Mouse (Mus musculus) heart, postnatal 25 days (tissue): ENCODE data around the gene Rufy2. TPM values are rescaled to one million over a fixed set of nuclear protein-coding genes. Genes with fewer than 3 reads are reported as not detected.

Source experiments
- DNase-seq: peaks from one replicate; pipeline ENCODE4 v3.0.0; 2022; ENCODE audit warnings: low spot score
- intact Hi-C: fragments of 180-260 bp; cut with DNase I; formaldehyde crosslinking; loops from one replicate; pipeline ENCODE4 v1.15.1; 2025
- total RNA-seq, 2 experiments: library from RNA; stranded (reverse); gene quantifications; 2 replicates each; pipeline ENCODE4 v1.2.3; 2021

The Rufy2 gene
- total RNA-seq = 10 to 100 TPM in 1 of 2 experiments, 1 to 10 TPM in 1; 9.7 to 10.9 TPM

DNA sequence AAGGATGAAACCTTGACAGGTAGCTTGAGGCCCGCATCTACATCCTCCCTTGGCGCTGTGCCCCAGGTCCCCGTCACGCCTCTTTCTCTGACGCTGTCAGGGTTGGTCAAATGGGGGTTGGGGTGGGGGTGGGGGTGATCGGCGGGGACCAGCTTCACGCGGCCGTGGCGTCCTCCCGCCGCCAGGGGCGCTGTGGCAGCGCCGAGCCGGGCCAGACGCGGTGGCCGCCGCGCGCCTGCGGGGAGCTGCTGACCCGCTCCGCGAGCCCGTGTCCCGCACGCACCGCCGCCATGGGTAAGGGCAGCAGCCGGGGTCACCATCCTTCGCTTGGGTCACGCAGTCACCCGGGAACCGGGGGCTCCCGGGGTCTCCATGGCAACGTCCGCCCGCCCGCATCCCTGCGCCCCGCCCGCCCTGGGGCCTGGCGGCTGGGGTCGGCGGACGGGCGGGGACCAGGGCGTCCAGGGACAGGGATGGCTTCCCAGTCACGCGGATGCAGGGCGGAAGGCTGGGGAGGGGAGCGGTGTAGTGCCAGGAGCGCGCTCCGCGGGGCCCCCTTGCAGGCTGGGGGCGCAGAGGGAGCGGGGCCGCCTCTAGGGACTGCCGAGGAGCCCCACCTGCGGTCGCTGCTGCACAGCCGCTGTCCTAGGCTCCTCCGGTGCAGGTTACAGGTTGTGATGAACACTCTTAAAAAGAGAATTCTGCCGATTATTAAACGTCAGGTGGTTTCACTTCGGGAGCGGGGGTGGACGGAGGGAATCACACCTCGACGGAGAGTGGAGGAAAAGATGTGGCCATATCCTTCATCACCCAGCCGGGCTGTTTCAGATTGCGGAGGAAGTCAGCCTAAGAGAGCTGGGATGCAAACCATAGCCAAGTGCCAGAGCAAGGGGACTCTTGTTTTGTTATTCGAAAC lies at the start of gene Rufy2:
Rufy2 (plus strand) TSS at position 185 of the 916 bp plus-strand sequence.
- peak; percentile 70 for DNase-seq
- intact Hi-C loops = loop anchor here (5.0 kb wide), 2 partner anchors 42 to 87 kb away; partner anchors contain the start of genes Hnrnph3 and Pbld2

DNA sequence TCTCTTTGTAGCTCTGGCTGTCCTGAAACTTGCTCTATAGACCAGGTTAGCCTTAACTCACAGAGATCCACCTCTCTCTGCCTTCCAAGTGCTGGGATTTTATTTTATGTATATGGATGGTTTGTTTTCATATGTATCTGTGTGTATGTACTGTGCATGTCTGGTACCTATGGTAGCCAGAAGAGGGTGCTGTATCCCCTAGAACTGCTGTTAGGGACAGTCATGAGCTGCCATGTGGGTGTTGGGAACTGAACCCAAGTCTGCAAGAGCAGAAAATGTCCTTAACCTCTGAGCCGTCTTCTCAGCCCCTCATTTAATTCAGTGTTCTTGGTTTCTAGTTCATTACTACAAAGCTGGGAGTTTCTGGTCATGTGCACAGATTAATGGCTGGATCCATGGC lies 47.6 kb upstream of the Rufy2 start:
- no peak for DNase-seq
- intact Hi-C loops = no loop called here

DNA sequence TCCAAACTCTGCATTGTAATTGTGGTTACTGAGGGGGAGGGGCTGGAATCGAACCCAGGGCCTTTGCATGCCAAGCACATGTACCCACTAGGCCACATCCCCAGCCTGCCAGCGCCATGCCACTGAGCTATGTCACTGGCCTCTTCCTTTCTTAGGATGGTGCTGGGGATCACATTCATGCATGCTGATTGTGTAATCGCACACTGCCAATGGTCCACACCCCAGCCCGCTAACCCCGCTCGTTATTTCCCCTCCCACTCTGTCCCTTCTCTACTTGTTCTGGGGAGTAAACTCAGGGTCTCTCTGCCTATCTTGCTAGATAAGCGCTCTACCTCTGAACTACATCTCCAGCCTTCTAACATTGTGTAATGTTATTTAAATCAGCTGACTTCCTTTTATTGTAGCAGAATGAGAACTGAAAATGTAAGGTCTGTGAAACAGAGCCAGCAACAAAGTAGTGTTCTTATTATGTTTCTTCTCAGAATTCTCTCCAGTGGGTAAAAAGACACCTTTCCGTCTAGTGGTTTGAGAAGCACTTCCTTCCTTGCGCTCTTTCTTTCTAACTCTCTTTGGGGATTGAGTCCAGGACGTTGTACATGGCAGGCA lies 34.9 kb upstream of the Rufy2 start:
- intact Hi-C loops = no loop called here
- DNase-seq = no peak

GRCm38 (mm10) chr10:62946738-62947471 lies 33.1 kb upstream of the Rufy2 start, which contains the start of gene Dna2:
Gene Dna2 (plus strand): TSS chr10:62947026.
- intact Hi-C loops = no loop called here
- DNase-seq = peak; percentile 53

GRCm38 (mm10) chr10:62948551-62948950 lies 31.5 kb upstream of the Rufy2 start:
- intact Hi-C loops = no loop called here
- DNase-seq = no peak

- intact Hi-C loops = no loop called here
- DNase-seq = no peak
These were observed 16.1 kb upstream of the Rufy2 start for GRCm38 (mm10) chr10:62963956-62964355.

DNA sequence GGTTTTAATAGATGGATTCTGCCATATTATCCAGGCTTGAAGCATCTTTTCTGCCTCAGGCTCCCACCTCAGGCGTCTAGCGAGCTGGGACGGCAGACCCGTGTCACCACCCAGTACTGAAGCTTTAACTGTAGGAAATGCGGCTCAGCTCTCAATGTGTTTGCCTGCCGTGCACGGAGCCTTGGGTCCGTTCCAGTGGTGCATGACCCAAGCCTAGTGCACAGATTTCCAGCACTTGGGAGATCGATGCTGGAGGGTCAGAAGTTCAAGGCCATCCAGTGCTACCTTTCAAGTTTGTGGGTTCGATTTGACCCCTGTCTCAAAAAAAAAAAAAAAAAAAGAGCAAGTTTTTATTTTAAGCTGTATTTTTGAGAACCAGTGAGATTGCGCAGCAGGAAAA lies 14.2 kb upstream of the Rufy2 start:
- intact Hi-C loops = no loop called here
- no peak for DNase-seq

- intact Hi-C loops = no loop called here
These were observed 13.7 kb upstream of the Rufy2 start for GRCm38 (mm10) chr10:62966291-62966690.

DNA sequence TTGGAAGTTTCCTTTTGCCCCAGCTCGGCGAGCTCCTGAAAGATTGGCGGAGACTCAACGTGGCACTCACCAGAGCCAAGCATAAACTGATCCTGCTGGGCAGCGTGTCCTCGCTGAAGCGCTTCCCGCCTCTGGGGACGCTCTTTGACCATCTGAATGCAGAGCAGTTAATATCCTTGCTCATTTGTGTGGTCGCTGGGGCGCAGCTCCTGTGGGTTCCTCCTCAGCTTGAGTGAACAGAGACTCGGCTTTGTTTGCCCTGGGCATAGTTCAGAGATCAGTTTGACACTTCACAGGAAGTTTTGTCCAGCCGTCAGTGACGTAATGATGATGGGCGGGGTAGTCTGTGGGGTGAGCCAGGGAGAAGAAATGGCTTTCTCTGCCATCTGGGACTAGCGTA lies 8.2 kb upstream of the Rufy2 start:
- DNase-seq = no peak
- intact Hi-C loops = no loop called here

More at GRCm38 (mm10) chr10:62966291-62966690, 13.7 kb upstream of the Rufy2 start:
- no peak for DNase-seq

DNA sequence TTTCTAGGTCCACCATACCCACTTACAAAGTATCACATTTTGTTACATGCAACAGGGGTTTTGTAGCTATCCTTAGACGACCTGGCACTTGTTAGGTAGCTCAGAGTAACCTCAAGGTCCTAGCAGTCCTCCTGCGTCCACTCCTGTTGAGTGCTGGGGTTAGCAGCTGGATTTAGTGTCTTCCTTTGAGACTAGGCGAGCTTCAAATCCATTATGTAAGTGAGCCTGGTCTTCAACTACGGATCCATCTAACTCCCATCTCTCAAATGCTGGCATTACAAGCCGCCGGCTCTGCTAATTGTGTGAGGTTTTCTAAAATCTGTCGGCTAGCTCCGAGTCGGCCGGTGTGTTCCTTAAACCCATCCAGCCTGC lies 370 bp upstream of the Rufy2 start:
- intact Hi-C loops = loop anchor here (5.0 kb wide), 2 partner anchors 43 to 88 kb away; partner anchors contain the start of genes Hnrnph3 and Pbld2
- DNase-seq = no peak

DNA sequence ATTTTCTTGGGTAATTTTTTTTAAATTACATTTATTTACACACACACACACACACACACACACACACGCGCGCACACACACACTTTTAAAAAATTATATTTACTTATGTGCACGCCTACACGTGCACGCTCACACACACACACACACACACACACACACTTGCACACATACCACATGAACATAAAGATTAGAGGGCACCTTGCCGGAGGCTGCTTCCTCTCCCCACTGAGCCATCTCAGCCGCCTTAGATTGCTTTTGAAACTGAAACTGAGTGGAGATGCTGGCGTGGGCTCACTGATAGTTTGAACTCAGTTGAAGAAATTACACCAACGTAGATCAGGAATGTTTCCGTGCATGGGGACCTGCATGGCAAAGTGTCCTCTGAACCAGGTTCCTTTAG lies 4.0 kb downstream of the Rufy2 start:
- DNase-seq = no peak
- intact Hi-C loops = loop anchor here (5.0 kb wide), 2 partner anchors 38 to 83 kb away; partner anchors contain the start of genes Hnrnph3 and Pbld2

- intact Hi-C loops = loop anchor here (5.0 kb wide), 2 partner anchors 38 to 83 kb away; partner anchors contain the start of genes Hnrnph3 and Pbld2
- DNase-seq = no peak
These were observed 4.5 kb downstream of the Rufy2 start for GRCm38 (mm10) chr10:62984495-62984894.

DNA sequence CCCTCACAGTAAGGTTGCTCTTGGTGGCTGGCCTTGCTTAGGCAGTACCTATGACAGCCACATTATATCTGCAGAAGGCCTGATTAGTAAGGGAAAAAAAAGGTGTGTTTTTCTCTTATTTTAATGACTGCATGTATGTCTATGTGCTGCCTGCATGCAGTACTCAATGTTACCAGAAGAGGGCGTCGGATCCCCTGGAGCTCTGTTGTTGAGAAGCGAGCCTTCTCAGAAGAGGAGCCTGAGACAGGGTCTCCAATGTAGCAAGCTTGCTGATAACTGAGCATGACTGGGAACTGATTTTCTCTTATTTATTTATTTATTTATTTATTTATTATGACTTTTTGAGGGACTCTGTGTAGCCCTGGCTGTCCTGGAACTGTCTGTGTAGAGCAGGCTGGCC lies 7.3 kb downstream of the Rufy2 start:
- no peak for DNase-seq
- intact Hi-C loops = no loop called here

GRCm38 (mm10) chr10:62990636-62991035 lies 10.6 kb downstream of the Rufy2 start:
- DNase-seq = no peak
- intact Hi-C loops = no loop called here

GRCm38 (mm10) chr10:62993991-62994390 lies 14.0 kb downstream of the Rufy2 start:
- intact Hi-C loops = no loop called here
- DNase-seq = no peak

- DNase-seq = no peak
- intact Hi-C loops = no loop called here
These were observed 20.6 kb downstream of the Rufy2 start for GRCm38 (mm10) chr10:63000584-63000983.

- intact Hi-C loops = no loop called here
- no peak for DNase-seq
These were observed 23.2 kb downstream of the Rufy2 start for GRCm38 (mm10) chr10:63003252-63003651.

DNA sequence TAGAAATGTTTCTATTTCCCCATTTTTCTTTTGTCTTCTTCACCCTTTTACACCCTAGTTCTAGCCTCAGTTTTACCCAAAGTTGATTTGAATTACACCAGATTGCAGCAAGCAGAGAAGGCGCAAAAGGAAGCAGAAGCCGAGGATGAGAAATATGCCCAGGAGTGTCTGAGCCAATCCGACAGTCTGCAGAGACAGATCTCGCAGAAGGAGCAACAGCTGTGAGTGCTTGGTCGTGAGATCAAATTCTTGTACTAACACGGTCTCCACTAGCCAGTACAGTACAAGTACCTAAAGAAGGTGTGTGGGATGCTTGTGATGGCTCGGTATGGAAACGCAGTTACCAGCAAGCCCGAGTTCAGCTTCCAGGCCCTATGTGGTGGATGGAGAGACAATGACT lies 24.5 kb downstream of the Rufy2 start:
- intact Hi-C loops = no loop called here
- DNase-seq = no peak

DNA sequence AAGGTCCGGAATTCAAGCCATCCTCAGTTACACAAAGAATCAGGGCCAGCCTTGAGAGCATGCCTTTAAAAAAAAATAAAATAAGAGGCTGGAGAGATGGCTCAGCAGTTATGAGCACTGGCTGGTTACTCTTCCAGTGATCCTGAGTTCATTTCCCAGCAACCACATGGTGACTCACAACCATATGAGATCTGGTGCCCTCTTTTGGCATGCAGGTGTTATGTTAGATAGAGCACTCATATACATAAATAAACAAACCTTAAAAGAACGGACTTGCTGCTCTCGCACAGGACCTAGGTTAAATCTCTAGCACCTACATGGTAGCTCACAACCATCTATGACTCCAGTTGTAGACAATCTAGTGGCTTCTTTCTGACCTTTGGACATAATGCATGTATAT lies 28.2 kb downstream of the Rufy2 start:
- intact Hi-C loops = no loop called here

DNA sequence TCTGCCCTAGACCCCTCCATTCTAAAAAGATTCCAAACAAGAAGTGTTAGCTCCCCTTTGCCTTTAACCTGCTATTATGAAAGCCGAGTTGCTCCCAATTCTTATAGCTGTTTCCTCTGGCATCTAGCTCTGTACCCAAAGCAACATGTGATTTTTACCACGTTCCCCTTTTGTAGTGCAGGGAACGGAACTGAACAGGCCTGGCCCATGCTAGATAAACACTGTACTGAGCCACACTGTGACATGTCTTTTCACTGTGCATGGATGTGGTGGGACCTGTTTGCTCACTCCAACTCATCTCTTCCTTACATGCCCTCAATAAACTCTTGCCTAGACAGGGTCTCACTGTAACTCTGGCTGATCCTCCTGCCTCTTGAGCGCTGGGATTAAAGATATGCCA lies 30.2 kb downstream of the Rufy2 start:
- no peak for DNase-seq
- intact Hi-C loops = no loop called here

More for the DNA sequence above, 28.2 kb downstream of the Rufy2 start:
- no peak for DNase-seq
